Mouse (Mus musculus) midbrain, embryonic 10.5 days (tissue): ENCODE measurements around the gene Spaca9. TPM values are rescaled to one million over a fixed set of nuclear protein-coding genes. Genes with fewer than 3 reads are reported as not detected.

ENCODE experiments used
- DNase-seq: peaks from one replicate; pipeline ENCODE4 v3.0.0-alpha.2; 2017; ENCODE audit warnings: low spot score
- H3K27ac ChIP-seq: fragments of 300-500 bp; sonication (generic); replicated peaks from 2 replicates; pipeline ENCODE4 v1.5.1; 2016; ENCODE audit warnings: mild to moderate bottlenecking
- H3K27me3 ChIP-seq: fragments of 300-500 bp; sonication (generic); 2 replicates; pipeline ENCODE4 v1.6.1; 2016; ENCODE audit warnings: low read depth, mild to moderate bottlenecking; ENCODE audit not compliant: poor library complexity, severe bottlenecking
- H3K36me3 ChIP-seq: fragments of 300-500 bp; sonication (generic); 2 replicates; pipeline ENCODE4 v1.6.1; 2016; ENCODE audit warnings: mild to moderate bottlenecking, moderate library complexity
- H3K4me1 ChIP-seq: fragments of 300-500 bp; sonication (generic); 2 replicates; pipeline ENCODE4 v1.6.1; 2016
- H3K4me3 ChIP-seq: fragments of 300-500 bp; sonication (generic); 2 replicates; pipeline ENCODE4 v1.5.1; 2016; ENCODE audit warnings: mild to moderate bottlenecking, moderate library complexity
- H3K9me3 ChIP-seq: fragments of 300-500 bp; sonication (generic); replicated peaks from 2 replicates; pipeline ENCODE4 v1.6.1; 2016; ENCODE audit warnings: mild to moderate bottlenecking
- WGBS: fragments of 180-500 bp; shearing (Covaris S2); methylation state at CpG from one replicate; pipeline ENCODE4 v1.1.7; 2016; 5-methylcytosine and 5-hydroxymethylcytosine counted together
- microRNA-seq: library from miRNA; unstranded; fragments of <30 nt; microRNA quantifications from one replicate; pipeline ENCODE4, GENCODE M21; 2017
- polyA plus RNA-seq: library from polyadenylated mRNA; unstranded; fragments of >200 nt; fragmentation: Nextera tagmentation; extraction: Ambion mirVana; gene quantifications from 2 replicates; pipeline ENCODE4 v1.2.1, GENCODE M21; 2016

The Spaca9 gene
- polyA plus RNA-seq, 1 experiment from 2014 or later = 3.2 TPM

- Histone ChIP-seq H3K27me3 (no peaks in the 10 kb centered on the region), H3K27ac (no peak overlapping the region), H3K4me3 (no peak overlapping the region), H3K9me3 (no peaks in the 10 kb centered on the region), H3K4me1 (no peaks in the 10 kb centered on the region), H3K36me3 (peaks cover 46% of the 10 kb centered on the region)
- DNase-seq = no peak
- WGBS = 60% methylated on average over 2 of the region's 2 CpGs
Measured at GRCm38 (mm10) chr2:28654295-28654694, 45.2 kb downstream of the Spaca9 start.

DNA sequence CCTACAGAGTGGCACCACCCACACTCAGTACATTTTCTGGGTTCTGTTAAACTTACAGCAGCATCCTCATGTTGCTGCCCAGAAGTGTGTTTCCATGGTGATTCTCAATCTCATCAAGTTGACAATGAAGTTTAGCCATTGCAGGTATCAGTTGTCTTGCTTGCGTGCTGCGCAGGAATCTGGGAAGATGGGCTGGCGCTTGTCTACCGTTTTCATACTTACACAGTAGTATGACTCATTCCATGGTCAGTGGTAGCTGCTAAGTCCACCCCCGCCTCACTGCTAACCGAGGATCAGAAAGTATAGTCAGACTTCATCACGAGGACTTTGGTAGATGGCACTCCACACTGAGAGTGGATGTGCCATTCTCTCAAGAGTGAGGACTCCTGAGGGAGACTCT is 46.2 kb downstream of the Spaca9 start:
- Histone ChIP-seq H3K9me3 (no peaks in the 10 kb centered on the region), H3K36me3 (peaks cover 37% of the 10 kb centered on the region), H3K27ac (no peak overlapping the region), H3K4me1 (no peaks in the 10 kb centered on the region), H3K4me3 (no peak overlapping the region), H3K27me3 (no peaks in the 10 kb centered on the region)
- 97% methylated on average over 7 of the region's 7 CpGs for WGBS
- DNase-seq = no peak

GRCm38 (mm10) chr2:28650526-28650925 is 49.0 kb downstream of the Spaca9 start:
- Histone ChIP-seq H3K9me3 (no peaks in the 10 kb centered on the region), H3K4me3 (no peak overlapping the region), H3K27ac (no peak overlapping the region), H3K4me1 (no peaks in the 10 kb centered on the region), H3K27me3 (no peaks in the 10 kb centered on the region), H3K36me3 (peaks cover 13% of the 10 kb centered on the region)
- no peak for DNase-seq

DNA sequence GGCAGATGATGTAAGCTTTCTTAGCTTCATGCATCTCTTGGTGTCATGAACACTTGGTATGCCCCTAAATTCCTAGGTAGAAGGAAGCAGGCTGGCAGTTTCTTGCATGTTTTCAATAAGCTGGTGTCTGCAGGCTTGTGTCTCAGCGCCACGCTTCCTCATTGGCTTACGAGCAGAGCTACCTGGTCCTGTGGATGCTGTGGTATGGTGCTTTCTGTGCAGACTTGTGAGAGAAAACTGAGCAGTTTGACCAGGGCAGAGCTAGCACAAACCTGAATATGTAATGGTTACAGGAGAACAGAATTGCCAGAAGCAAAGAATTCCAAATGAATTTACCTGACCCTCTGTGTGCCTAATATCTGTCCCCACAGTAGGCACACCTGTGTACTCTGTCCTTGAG is 56.4 kb downstream of the Spaca9 start:
- H3K36me3 ChIP-seq = no peaks in the 10 kb centered on the region
- H3K4me1 ChIP-seq = peaks cover 37% of the 10 kb centered on the region
- H3K4me3 ChIP-seq = no peak overlapping the region
- no peaks in the 10 kb centered on the region for H3K9me3 ChIP-seq
- no peaks in the 10 kb centered on the region for H3K27me3 ChIP-seq
- H3K27ac ChIP-seq = no peak overlapping the region
- 90% methylated on average over 3 of the region's 3 CpGs for WGBS
- no peak for DNase-seq

Small RNA genes within 50 kb of the gene (microRNA-seq; reads per million reads assigned to microRNA genes)
- 3.0 reads per million, percentile 2 among the genes with 10 or more reads in this experiment for gene Mir3088

Other genes with a start within 250 kb of the Spaca9 start
- 0.94 and 1.1 TPM in 2 replicates for gene 1700007K13Rik, start 233.4 kb downstream of the Spaca9 start, polyA plus RNA-seq
- 61.4 and 67.8 TPM in 2 replicates for gene Mrps2, start 231.7 kb downstream of the Spaca9 start, polyA plus RNA-seq
- not detected in 2 replicates for gene Gbgt1, start 202.8 kb downstream of the Spaca9 start, polyA plus RNA-seq
- 0.49 TPM in 1 of 2 replicates, not detected in the other for gene Gm10134, start 193.6 kb downstream of the Spaca9 start, polyA plus RNA-seq
- gene Ralgds, start 186.6 kb downstream of the Spaca9 start, polyA plus RNA-seq = 31.5 and 45.6 TPM in 2 replicates
- gene Cel, start 136.3 kb downstream of the Spaca9 start, polyA plus RNA-seq = not detected in 2 replicates
- gene Gtf3c5, start 116.0 kb downstream of the Spaca9 start, polyA plus RNA-seq = 58.1 and 61.3 TPM in 2 replicates
- gene Gfi1b, start 77.7 kb downstream of the Spaca9 start, polyA plus RNA-seq = 4.3 and 4.5 TPM in 2 replicates
- gene Tsc1, start 58.5 kb downstream of the Spaca9 start, polyA plus RNA-seq = 21.7 and 25.7 TPM in 2 replicates
- gene Ak8, start 437 bp upstream of the Spaca9 start, polyA plus RNA-seq = 0.61 and 0.72 TPM in 2 replicates
- 23.9 and 24.9 TPM in 2 replicates for gene Gtf3c4, start 140.6 kb upstream of the Spaca9 start, polyA plus RNA-seq
- gene Ddx31, start 140.7 kb upstream of the Spaca9 start, polyA plus RNA-seq = 20.4 and 22.0 TPM in 2 replicates
- gene Barhl1, start 216.9 kb upstream of the Spaca9 start, polyA plus RNA-seq = 10.9 and 13.8 TPM in 2 replicates